Mouse (Mus musculus) embryo, embryonic 9.5 days (tissue): ENCODE measurements around the gene Plcxd1.
"Not testable (repeated sequence)": the region's sequence is repeated elsewhere in the genome, so short reads cannot be mapped to it uniquely, and the experiment has no call there.

Experiments used
- DNase-seq: peaks from one replicate; pipeline ENCODE4 v3.0.0-alpha.2; 2017; ENCODE audit errors: extremely low spot score

Gene Plcxd1

GRCm38 (mm10) chr5:110106901-110107564 lies 7.3 kb downstream of the Plcxd1 start:
- no peak for DNase-seq

DNA sequence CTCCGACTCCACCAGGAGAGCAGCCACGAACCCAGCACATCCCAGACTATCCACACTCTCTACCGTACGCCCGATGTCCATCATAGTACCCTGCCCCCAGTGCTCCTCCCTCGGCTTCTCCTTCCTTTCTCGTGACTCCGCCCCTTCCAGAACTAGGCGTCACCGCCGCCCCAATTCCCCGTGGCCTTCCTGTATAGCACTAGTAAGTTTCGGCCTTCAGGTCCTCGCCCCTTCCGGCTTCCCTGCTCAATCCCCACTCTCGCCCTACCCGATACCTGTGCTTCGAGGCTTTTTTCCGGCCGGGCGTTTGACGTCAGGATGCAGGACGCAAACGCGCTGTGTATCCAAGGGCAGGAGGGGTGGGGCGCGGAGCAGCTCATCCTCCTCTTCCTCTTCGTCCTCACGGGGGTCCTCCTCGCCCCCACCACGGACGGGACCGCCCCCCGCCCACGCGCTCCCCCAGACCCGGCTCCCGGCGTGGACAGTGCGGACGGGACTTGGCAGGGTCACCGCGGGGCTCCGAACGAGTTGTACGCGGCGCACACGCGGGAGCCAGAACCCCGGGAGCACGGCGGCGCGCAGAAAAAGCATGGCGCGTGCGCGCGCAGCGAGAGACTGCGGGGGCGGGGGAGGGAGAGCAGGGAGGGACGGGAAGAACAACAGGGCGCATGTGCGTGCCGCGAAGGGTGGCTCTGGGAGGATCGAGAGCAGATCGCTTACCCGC lies 8.0 kb downstream of the Plcxd1 start, which contains the start of gene Gtpbp6:
Gene Gtpbp6 (minus strand): TSS at position 617 of the 724 bp plus-strand sequence.
- DNase-seq, result peak; percentile 94

DNA sequence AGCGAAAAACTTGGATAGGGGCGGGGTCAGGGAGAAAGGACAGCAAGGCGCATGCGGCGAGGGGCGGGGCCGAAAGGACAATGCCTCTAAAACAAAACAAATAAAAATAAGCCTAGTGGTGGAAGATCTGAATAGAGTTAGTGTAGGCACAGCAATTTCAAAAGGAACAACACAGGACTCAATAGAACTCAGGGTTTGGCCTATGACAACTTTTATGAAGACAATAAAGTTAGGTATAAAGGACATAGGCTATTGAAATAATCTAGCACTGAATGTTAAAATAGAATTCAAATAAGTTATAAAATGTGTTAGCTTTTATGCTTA lies 8.5 kb downstream of the Plcxd1 start:
- DNase-seq, result no peak

GRCm38 (mm10) chr5:110109991-110110441 lies 10.2 kb downstream of the Plcxd1 start, which contains the start of gene Zfp605:
Gene Zfp605, plus strand, starts transcription at chr5:110110092.
- peak; percentile 89 for DNase-seq

GRCm38 (mm10) chr5:110122380-110122779 lies 22.6 kb downstream of the Plcxd1 start:
- DNase-seq, result not testable (repeated sequence)

DNA sequence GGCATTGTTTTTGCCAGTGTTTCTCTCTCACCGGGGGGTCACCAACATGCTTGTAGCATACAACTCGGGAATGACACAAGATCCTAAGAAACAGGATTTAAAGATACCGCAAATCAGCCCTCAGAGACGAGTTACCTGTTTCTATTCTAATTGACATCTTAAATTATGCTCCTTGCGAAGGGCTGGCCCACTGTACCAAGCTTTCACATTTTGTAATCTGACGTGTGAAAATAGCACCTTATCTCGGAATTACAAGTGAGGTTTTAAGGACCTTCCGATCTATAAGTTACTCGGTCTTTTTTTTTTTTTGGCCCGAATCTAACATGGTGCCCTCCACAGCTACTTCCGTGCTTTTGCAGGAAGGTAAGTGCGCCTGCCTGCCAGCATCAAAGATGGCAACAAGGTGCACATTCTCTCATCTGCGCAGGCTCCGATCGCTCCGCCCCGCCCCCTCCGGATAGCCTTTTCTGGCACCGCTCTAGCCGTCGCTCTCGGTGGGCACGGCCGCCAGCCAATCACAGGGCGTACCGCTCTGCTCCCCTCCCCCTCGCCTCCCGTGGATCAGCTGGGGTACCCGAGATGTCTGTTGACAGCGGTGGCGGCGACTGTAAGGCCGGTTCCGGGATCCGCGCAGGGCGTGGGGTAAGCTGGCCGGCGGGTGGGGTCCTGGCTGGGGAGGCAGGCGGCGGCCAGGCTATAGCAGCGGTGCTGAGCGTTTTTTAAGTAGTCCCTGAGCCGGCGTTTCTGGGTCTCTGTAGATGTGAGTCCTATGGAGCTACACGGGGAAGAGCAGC lies 35.7 kb downstream of the Plcxd1 start, which contains the start of gene Chfr:
Gene Chfr (plus strand): TSS at position 550 of the 794 bp plus-strand sequence.
- DNase-seq, result peak; percentile 98

GRCm38 (mm10) chr5:110136087-110136464 lies 36.3 kb downstream of the Plcxd1 start:
- DNase-seq, result no peak

DNA sequence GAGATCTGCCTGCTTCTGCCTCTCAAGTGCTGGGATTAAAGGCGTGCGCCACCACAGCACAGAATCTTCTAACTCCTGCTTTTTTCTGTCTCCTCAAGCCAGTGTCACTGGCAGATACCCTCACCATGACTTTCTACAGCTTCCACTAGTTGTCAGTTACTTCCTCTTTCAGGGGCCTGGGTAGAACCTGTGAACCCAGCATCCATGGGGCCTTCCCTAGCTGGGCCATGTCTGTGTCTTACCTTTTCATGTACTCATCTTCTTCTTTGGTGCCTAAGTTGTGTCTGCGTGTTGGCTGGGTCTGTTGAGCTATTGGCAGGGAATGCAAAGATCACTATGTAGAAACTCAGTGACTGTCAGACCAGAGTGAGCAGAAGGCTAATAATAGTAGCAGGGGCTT lies 38.0 kb downstream of the Plcxd1 start:
- no peak for DNase-seq

- no peak for DNase-seq
Measured at GRCm38 (mm10) chr5:110139325-110139724, 39.6 kb downstream of the Plcxd1 start.

- no peak for DNase-seq
Measured at GRCm38 (mm10) chr5:110140424-110140823, 40.7 kb downstream of the Plcxd1 start.

DNA sequence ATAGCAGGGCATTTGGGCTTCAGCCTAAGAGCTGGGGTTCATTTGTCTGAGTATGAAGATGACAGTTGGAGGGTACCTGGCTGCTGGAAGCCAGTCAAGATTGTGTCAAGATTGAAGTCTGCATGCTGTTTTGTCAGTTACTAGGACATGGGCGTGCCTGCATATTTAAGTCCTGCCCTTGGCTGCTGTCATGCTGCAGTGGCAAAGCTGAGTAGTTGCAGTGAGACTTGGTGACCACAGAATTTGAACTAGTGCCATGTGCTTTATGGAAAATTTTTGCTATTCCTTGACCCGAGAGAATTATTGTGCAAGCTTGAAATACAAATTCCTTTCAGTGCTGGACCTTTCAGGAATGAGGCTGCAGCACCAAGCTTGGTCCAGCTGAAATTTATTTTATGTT lies 42.5 kb downstream of the Plcxd1 start:
- no peak for DNase-seq

DNA sequence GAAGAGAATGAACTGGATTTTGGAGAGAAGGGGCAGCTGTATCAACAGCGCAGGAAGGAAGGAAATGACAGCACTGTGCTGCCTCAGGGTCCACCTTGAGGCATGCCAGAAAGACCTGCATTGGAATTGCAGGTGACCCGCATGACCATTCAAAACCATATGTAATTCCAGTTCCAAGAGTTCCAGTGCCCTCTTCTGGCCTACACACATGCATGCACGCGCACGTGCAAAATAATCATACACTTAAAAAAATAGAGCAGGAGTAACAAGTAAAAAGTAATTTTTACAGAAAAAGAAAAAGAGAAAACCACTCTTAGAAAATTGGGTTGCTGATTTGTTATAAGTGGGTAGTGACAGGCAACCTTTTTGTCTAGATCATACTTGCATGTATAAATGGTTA lies 43.2 kb downstream of the Plcxd1 start:
- no peak for DNase-seq
